Mouse (Mus musculus): ENCODE measurements around the gene Tmem150c.

Tmem150c gene

DNA sequence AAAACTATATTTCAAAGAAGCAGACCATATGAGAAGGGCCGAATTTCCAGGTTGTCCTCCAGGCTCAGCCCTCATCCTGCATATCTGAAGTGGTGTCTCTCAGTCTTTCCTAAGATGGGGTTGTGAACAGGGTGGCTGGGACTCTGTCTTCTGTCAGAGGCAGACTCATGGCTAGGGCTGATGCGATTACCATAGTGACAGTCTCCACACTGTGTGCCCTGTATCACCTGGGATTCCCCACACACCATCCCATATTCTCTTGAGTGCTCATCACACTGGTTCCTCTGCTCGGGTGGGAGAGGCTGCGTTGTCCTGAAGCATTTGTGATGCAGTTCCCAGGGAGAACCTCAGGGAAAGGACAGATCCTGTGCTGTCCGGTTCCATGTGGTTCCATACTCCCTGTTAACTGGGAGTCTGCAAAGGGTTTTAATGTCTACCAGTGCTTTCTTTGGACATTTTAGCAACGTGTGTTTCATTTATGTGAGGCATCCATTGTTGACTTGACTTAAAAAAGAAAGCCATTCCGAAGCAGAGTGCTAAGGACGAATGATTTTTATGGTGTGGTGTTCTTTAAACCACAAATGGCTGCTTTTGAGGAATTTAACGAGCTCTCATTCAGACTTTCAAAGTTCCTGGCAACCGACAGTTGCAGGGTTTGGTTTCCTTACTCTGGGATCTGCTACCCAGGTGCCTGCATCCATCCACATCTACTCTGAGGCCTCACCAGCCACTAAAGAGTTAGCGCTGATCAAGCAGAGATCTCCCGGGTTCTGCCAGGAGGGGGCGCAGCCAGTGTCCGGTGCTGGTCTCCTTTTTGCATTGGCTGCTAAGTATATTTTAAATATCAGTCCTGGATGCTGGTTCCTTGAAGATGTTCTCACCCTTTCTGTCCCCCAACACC lies 7.2 kb upstream of the Tmem150c start:
- no peak for DNase-seq (ENCODE audit: low read depth, low spot score)

DNA sequence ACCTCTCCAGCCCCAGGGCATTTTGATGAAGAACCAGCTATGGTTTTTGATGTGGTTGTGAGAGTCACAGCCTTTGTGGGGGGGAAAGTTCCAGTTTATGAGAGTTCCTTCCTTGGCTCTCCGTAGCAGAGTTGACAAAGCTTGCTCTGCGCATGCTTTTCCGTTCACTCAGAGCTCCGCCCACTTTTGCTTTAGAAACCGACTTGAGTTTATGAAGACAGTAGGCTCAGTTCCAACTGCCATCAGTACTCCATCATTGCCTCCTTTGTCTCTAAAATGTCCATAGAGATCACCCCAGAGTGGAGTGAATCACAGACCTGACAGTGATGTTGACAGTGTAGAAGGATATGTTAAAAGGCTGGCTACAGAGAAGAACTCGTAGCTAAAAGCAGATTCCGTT lies 3.8 kb upstream of the Tmem150c start:
- no peak for DNase-seq (ENCODE audit: low read depth, low spot score)

DNA sequence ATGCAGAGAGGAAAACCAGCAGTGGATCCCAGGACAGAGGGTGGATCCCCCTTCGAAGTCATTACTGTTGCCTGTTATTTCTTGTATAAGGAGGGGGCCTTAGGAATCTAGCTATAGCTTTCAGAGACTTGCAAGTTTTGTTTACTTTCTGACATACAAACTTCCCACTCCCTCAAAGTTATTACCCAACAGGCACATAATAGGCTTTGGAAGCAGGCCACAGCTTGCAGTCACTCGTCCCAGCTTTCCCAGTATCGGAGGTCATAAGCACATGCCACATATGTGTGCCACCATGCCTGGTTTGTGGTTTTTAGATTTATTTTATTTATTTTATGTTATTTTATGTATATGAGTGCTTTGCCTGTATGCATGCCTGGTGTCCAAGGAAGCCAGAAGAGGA lies 3.2 kb upstream of the Tmem150c start:
- no peak for DNase-seq (ENCODE audit: low read depth, low spot score)

DNA sequence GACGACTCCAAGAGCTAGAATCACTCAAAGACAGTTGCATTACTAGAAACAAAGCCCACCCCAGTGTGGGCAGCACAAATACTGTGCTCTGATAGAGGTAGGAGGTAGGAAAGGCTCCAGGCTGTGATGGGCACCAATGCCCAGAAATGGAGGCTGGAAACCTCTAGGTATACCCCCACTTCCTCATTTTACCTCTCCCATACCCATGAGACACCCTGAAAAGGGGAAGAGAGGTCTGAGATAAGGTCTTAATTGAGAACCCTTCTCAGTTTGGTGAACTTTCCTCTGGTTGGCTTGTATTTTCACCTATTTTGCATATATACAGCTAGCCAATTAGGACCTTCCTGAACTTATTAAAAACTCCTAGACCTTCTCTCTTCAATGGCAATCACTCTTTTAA lies 2.4 kb upstream of the Tmem150c start:
- DNase-seq (ENCODE audit: low read depth, low spot score), result no peak

DNA sequence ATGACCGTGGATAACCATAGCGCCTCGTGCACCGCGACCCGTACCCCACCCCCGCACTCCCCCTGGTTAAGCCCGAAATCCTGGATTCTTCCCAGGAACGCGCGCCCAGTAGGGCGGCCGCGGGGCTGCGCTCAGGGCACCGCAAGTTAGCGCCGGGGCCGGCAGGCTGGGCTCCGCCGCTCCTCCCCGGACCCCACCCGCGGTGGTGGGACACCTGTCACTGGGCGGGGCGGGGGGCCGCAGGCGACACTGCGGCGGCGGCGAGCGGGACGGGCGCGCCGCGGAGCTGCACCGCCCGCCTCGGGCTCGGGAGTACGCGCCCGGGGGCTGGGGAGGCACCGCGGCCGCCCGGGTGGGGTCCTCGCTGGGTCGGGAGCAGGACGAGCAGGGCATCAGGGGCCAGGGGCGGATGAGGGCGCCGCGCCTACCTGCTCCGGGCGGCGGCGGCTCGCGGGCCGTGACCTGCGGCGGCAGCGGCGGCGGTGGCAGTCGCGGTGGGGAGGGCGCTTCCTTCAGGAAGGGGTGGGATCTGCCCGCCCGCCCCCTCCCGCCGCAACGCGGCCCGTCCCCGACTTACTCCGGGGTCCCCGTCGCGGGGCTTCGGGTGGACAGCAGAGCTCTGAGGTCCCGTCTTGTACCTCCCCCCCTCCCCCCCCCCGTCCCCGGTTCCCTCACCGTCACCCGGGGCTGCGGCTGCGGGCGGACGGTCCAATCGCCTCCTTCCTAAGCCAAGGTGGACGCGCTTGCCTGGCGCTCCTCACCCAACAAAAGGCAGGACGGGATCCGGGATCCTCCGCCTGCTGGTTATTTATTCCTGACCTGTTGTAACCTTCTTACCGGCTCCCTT lies 594 bp downstream of the Tmem150c start:
- peak; percentile 37 for DNase-seq (ENCODE audit: low read depth, low spot score)

DNA sequence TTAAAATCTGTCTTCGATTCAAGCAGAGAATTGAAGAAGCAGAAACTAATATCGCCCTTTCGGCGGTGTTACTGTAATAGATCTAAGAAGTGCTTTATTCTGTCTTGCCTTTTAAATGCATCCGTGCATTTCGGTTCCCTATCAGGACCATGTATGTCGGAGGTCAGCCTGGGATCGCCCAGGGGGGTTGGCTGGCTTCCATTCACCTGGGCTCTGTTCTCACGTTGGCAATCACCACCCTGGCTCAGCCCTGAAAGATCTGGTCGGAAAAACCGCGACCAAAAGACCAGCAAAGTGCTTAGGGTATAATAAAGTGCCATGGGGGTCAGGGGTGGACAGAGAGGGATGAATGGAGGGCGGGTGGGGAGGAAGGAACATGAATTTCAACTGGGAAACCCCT lies 1.3 kb downstream of the Tmem150c start:
- DNase-seq (ENCODE audit: low read depth, low spot score), result no peak

DNA sequence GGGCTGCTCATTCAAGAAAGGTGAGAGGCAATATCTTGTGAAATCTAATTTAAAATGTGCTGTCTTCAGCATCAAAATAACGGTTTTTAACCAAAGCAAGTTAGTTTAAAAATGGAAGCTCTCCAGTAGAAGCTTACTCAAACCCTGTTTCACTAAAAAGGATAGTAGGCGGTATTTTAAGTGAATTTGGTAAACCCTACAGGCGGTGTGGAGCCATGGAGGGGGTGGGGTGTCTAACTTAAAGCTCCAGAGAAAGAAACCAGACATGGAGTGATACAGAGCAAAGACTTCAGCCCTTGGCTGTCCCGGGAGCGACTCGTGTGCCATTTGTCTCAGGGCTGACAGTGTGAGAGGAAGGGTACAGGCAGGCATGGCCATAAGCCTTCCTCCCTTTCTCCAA lies 4.0 kb downstream of the Tmem150c start:
- DNase-seq (ENCODE audit: low read depth, low spot score), result no peak

DNA sequence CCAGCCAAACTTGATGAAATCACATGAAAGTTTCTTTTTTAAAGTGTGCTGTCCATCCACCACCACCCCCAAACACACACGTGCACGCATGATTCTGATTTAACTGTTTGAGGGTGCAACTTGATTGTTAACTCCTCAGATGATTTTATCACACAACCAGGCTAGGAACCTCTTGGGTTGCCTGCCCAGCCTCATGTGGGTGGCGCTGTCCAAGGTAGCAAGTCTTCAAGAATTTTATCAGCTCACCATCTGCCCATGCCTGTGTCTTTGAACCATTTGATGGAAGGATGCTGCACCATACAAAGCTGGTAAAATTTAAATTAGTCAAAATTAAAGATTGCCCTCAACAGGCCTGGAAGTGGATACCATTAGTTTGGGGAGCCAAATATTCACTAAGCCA lies 9.6 kb downstream of the Tmem150c start:
- DNase-seq (ENCODE audit: low read depth, low spot score), result no peak

DNA sequence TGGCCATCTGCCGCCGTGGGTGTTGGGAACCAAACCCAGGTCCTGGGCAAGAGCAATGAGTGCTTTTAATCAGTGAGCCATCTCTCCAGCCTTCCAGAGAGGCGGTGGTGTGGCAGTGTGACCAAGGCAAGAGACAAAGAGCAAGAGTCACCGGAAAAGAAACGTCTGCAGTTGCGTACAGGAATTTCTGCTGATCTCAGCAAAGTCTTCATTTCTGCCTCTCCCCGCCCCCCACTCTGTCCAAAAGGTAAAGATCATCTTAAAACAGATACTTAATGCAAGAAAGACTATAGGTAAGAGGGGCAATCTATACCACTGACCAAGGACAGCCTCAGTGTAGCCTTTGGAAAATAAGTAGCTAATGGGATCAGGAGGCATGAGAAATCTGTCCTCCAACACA lies 14.8 kb downstream of the Tmem150c start:
- DNase-seq (ENCODE audit: low read depth, low spot score), result no peak

DNA sequence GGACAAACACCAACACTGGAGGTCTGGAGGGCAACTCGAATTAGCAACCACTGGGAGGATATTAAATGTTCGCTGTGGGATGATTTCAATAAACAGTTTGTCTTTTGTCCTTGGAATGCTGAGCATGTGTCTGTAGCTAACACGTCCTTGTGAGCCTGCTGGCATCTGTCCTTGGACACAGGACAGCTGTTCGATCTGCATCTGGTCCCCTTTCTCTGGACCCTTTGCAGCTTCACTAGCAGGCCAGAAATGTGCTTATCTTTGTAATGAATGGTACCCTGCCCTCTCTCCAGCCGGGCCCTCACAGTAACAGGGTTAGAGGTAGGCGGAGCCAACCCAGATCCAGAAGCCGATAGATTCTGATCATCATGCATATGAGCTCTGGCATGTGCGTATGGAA lies 32.3 kb downstream of the Tmem150c start:
- DNase-seq (ENCODE audit: low read depth, low spot score), result no peak

DNA sequence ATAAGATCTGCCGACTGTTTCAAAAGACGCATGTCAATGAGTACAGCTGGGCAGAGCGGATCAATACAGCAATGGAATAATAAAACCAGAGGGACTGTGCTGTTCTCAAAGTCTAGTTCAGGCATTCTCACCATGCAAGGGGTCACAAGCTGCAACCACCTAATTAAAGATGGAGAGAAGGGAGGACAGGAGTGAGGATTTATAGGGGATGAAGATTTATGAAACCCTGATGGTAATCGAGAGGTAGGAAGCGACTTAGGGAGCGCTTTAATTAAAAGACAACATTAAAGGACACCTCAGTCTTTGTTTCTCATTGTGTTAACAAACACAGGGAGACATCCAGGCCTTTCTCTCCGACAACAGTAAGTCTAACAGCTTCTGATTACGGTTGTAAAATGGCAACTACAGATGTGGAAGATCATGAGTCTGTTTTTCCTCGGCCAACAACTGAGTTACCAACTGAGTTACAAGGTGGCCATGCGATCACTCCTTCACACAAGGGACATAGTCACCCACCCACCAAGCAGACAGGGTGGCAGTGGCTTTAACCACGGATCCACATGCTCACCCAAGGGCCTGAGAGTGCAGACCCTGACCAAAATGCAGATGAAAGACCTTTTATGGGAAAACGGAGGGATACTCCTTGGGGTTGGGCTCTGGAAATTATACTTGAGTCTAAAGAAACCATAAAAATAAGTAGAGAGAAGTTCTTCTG lies 34.0 kb downstream of the Tmem150c start:
- no peak for DNase-seq (ENCODE audit: low read depth, low spot score)

DNA sequence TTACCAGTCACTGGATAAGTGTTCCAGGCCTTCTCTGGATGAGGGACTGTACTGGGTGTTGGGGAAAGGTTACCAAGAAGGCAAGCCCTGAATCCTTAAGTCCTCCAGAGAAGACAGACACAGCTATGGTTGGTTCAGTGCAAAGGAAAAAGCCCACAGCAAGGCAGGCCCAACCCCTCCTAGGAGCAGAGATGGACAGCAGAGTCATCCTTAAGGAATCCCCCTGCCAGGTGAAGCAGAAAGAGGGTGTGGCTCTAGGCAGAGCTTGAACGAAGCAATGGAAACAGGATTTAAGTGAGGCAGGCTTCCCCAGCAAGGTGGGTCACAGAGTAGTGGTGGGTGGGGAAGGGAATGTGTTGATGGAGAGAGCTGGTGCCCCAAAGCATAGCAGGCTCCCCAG lies 35.1 kb downstream of the Tmem150c start:
- DNase-seq (ENCODE audit: low read depth, low spot score), result no peak

DNA sequence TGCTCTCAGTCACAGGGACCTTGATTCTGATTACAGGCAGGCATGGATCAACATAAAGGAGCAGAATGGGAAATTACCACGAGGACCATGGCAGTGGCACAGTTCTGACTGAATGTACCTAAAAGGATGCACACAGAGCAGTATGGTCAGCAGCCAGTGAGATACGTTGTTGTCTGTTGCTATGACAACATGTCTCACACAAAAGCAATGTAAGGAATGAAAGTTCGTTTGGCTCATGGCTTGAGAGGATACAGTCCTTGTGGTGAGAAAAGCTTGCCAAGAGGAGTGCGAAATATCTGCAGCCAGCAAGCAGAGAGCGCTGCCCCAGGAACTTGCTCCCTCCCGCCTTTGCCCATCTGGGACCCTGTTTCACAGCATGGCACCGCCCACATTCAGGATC lies 36.3 kb downstream of the Tmem150c start:
- no peak for DNase-seq (ENCODE audit: low read depth, low spot score)

DNA sequence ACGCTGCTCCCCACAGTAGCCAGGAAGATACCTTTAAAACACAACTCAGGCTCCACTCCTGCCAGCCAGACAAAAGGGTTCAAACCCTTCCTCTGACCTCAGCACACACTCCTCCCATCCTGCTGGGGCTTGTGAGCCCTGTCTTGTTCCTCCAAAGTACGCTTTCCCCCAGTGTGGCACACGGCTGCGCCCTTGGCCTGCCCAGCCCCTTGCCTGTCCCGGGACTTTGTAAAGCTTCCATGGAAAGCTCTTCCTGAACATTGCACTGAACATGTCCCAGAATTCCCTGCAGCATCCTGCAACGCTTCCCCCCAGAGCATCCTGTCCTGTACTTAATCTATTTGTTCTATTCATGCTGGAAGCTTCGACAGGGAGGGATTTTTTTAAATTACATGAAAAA lies 38.4 kb downstream of the Tmem150c start:
- no peak for DNase-seq (ENCODE audit: low read depth, low spot score)

DNA sequence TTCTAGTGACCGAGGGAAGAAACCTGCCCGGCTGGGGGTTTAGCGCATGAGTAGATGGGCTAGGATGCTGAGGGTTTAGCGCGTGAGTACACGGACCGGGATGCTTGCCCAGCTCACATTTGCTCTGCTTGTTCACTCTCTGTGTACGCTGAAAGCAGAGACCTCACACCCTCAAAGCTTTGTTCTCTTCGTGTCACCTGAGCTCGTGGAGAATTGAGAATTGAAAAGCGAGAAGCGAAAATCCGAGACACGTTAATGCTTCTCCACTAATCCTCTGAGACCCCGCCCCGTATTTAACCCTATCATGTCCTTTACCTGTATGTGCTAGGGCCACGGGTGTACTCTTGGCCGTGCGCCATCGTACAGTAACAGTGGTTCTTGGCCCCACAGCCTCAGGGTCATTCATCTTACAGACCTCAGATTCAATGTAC lies 38.9 kb downstream of the Tmem150c start:
- peak; percentile 32 for DNase-seq (ENCODE audit: low read depth, low spot score)

DNA sequence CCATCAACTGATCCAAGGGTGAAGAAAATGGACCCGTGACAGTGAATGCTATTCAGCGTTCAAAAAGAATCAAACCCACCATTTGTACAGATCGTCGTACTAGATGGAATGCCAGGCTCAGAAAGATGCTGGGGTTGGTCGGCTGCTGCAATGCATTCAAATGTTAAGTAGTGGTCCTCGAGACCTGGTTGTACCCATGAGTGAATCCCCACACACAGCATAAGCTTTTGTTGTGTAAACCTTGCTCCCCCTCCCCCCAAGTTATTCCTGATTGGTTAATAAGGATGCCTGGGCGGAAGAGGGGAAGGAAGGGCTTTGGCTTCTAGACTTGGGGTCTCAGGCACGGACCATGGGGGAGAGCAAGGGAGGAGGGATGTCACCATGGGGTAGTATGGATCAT lies 40.3 kb downstream of the Tmem150c start:
- no peak for DNase-seq (ENCODE audit: low read depth, low spot score)

DNA sequence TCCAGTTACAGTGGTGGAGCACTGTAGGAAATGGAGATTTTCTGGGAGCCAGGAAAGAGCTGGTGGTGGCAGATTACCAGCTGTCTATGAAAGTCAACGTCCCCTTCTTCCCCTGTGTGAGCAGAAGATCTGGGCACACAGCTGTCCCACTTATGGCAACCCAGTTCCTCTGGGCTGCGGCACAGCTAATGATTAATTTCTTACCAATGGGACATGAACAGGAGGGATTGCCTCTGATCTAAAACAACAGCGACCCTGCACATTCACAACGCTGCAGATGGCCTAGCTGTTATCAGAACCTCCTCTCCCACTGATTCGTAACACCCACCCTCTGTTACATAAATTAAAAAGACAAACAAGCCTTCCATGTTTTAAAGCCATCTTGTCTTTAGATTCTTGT lies 46.2 kb downstream of the Tmem150c start:
- DNase-seq (ENCODE audit: low read depth, low spot score), result no peak

DNA sequence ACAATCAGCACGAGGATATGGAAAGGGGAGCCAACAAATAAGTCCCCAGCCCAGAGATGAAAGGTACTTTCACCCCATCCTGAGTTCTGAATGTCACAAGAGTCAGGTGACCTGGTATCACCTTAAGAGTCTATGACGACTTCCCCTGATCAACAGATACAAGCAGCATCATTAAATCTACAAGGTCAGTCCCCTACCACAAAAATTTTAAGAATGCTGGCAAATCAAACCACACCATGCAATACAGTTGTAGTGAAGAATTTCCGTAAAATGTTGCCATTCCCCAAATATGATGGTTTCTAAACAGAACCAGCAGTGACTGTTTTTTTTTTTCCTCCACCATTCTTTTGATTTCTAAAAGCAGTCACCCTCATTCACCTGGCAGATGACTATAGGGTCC lies 49.0 kb downstream of the Tmem150c start:
- DNase-seq (ENCODE audit: low read depth, low spot score), result no peak

DNA sequence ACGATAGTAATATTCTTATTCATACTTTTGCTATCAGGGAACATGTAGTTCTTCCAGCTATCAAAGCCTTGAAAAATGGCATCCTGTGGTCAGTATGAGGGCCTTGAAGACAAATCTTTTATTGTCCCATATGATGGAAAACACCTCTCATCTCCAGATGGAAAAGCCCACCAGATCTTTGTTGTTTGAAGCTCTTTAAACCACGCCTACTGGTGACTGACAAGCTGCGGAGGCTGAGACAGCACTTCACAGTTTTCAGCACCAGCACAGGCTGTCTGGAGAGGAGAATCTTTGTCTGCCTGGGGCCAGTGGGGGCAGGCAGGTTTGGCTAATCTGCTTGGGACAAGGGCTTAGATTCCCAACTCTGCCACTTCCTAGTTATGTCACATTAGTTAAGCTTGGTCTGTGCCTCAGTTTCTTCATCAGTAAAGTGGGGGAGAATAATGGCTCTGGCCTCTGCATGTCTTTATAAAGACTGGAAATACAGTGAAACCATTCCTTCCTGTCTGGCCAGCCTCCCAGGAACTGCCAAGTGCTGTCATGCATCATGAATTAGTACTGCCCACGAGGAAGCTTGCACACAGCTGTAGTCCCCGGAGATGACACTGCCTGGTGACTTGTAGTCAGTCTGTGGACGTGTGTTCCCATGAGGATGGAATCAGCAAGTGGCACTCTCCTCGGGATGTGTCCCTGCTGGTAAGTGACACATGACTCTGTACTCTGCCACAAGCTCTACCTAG lies 49.9 kb downstream of the Tmem150c start:
- no peak for DNase-seq (ENCODE audit: low read depth, low spot score)

DNA sequence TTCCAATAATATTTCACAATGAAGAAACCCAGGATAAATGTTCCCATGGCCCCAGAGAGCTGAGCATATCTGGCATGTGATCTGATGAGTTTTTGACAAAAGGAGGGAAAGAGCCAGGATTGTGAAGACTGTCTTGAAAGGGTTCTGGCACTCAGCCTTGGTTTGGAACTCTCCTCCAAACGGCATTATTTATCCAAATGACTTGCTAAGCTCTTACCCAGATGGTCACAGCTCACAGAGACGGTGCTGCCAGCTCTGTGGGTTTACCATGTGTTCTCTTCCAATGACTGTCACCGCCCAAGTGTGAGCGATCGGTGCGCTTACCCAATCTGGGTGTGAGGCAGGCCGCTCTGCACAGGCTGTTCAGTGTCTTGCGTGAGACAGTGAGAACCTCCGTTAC lies 50.7 kb downstream of the Tmem150c start:
- peak; percentile 20 for DNase-seq (ENCODE audit: low read depth, low spot score)

DNA sequence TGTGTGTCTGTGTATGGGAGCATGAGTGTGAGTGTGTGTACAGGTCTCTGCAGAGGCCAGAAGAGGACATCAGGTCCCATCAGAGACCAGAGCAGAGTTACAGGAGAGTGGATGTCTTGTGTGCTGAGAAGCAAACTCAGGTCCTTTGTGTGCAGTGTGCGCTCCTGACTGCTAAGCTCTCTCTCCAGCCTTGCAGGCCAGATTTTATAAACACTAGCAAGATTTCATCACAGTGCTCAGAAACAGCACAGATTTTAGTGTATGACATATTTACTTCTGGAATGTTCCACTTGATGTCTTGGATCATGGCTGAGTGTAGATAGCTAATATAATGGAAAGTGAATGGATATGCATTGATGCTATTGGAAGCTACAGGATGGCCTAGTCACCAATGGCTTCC lies 57.2 kb downstream of the Tmem150c start:
- DNase-seq (ENCODE audit: low read depth, low spot score), result no peak

DNA sequence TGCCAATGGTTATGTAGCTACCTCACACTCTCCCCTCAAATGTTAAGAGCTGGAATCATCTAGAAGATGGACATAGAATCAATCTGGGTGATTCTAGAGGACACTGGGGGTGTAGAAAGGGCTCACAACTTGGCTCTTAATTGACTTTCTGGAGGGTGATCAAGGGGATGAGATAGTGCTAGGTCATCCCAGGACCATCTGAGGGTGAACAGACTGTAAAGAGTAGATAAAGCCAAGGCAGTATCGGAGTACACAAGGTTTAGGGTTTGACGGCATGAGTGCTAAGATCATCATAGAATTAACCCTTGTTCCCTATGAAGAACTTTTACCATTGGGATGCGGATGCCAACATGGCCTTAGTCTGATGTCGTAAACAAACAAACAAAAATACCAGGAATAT lies 61.6 kb downstream of the Tmem150c start:
- no peak for DNase-seq (ENCODE audit: low read depth, low spot score)

Measured in retina, postnatal 7 days (tissue).